Comparison of ENCODE assay signal across 13 mouse cellular contexts in the genomic region with DNA sequence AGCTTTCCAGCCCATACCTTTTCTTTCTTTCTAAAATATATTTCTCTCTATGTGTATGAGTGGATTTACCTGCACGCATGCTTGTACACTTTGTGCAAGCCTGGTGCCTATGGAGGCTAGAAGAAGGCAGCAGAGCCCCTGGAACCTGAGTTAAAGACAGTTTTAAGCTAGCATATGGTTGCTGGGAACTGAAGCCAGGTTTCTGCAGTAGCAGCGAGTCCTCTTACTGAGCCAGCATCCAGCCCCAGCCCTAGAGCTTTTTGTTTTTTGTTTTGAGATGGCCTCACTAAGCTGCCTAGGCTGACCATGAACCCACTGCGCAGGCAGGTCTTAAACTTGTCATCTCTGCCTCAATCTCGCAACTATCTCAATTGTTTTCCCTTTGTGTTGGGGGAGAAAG.
"Had no signal": no experiment of that assay in that cellular context is flagged by ENCODE, and none has a peak within 500 bp of the region (broad histone marks: within the 10 kb centered on the region; RNA-seq: fewer than 3 reads in every experiment).

No protein-coding gene starts in this region.

- H3K4me3 ChIP-seq: kidney, embryonic 15.5 days; limb, embryonic 12.5 days; liver, embryonic 13.5 days; midbrain, embryonic 13.5 days had no signal

- DNase-seq: kidney, adult 2 months; kidney, postnatal 14 days; liver; liver, embryonic 13.5 days; liver, postnatal 0 days; lung, postnatal 36 days; right cerebral cortex, postnatal 4 days; spleen, adult 18-20 months; thymus, adult 18-20 months; thymus, postnatal 14 days had no signal

- H3K27ac ChIP-seq: kidney, embryonic 15.5 days; limb, embryonic 12.5 days; liver, embryonic 13.5 days; midbrain, embryonic 13.5 days had no signal

- H3K9ac ChIP-seq: kidney, embryonic 15.5 days; limb, embryonic 12.5 days; liver, embryonic 13.5 days; liver, postnatal 0 days; midbrain, embryonic 13.5 days had no signal

- H3K4me1 ChIP-seq: kidney, embryonic 15.5 days; limb, embryonic 12.5 days; liver, embryonic 13.5 days; midbrain, embryonic 13.5 days had no signal

- H3K9me3 ChIP-seq: kidney, embryonic 15.5 days; limb, embryonic 12.5 days; liver, embryonic 13.5 days; midbrain, embryonic 13.5 days had no signal

- H3K27me3 ChIP-seq: kidney, embryonic 15.5 days; limb, embryonic 12.5 days; liver, embryonic 13.5 days; midbrain, embryonic 13.5 days had no signal
